Mouse (Mus musculus) thymus, adult 2 months (tissue): ENCODE results near the gene Coq5. TPM values are rescaled to one million over a fixed set of nuclear protein-coding genes. Genes with fewer than 3 reads are reported as not detected.
A peak's percentile ranks its signal among the peaks of the same experiment; 100 is the strongest.

Experiments
- DNase-seq: peaks from one replicate; pipeline ENCODE4 v3.0.0; 2021
- H3K27ac ChIP-seq: fragments of 200-500 bp; 2 replicates; pipeline ENCODE4 v1.5.1; 2012; ENCODE audit warnings: low read length, control low read depth; ENCODE audit not compliant: control insufficient read depth, insufficient read depth
- H3K27me3 ChIP-seq: fragments of 200-500 bp; 2 replicates; pipeline ENCODE4 v1.6.1; 2012; ENCODE audit warnings: mild to moderate bottlenecking, low read length, moderate library complexity, mixed read lengths; ENCODE audit not compliant: control insufficient read depth, insufficient read depth
- H3K36me3 ChIP-seq: fragments of 200-500 bp; 2 replicates; pipeline ENCODE4 v1.6.1; 2012; ENCODE audit warnings: mild to moderate bottlenecking, low read length, moderate library complexity; ENCODE audit not compliant: control insufficient read depth, insufficient read depth
- H3K4me1 ChIP-seq: fragments of 200-500 bp; replicated peaks from 2 replicates; pipeline ENCODE4 v1.6.1; 2012; ENCODE audit warnings: low read length; ENCODE audit not compliant: control insufficient read depth, insufficient read depth
- H3K4me3 ChIP-seq: fragments of 200-500 bp; 2 replicates; pipeline ENCODE4 v1.5.1; 2012; ENCODE audit warnings: mild to moderate bottlenecking, low read length, control low read depth, moderate library complexity; ENCODE audit not compliant: control insufficient read depth, insufficient read depth
- CTCF ChIP-seq: fragments of 200-500 bp; IDR thresholded peaks from 2 replicates; pipeline ENCODE4 v1.5.1; 2012; ENCODE audit warnings: mild to moderate bottlenecking, control low read depth, low read length, moderate library complexity, borderline replicate concordance; ENCODE audit not compliant: control insufficient read depth, poor library complexity, insufficient read depth; ENCODE audit errors: extremely low read depth
- POLR2A ChIP-seq: fragments of 200-500 bp; IDR thresholded peaks from 2 replicates; pipeline ENCODE4 v1.6.1; 2012; ENCODE audit warnings: mild to moderate bottlenecking, low read length, control low read depth, moderate library complexity; ENCODE audit not compliant: control insufficient read depth, poor library complexity, insufficient read depth; ENCODE audit errors: extremely low read depth
- WGBS: fragments of 180-500 bp; shearing (Covaris S2); methylation state at CpG from one replicate; pipeline ENCODE4 v1.1.7; 2018; 5-methylcytosine and 5-hydroxymethylcytosine counted together
- polyA plus RNA-seq: library from polyadenylated mRNA; depleted of rRNA; stranded (reverse); fragments of >200 nt; gene quantifications from 2 replicates; pipeline ENCODE4 v1.2.3, GENCODE M21; 2012

Coq5 gene
- polyA plus RNA-seq, 1 experiment: 11.6 TPM

DNA sequence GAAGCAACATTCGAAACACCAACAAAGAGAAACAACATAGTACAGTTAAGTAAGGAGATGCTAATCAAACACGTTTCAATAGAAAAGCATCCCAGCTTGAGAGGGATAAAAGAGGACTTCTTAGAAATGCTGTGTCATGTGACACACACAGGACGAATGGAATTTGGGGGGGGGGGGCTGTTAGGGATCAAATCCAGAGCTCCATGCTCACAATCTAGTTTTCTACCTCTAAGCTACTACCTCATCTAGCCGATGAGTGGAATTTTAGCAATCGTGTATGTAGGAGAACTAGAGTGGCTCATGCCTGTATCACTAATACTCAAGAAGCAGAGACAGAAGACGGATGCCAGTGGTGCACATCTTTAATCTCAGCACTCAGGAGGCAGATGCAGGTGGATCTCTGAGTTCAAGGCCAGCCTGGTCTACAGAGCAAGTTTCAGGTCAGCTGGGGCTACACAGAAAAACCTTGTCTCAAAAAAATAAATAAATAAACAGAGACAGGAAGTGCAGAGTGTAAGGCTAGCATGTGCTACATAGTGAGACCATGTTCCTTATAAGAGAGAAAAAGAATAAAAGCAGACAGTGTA lies 5.8 kb upstream of the Coq5 start:
- no peak overlapping the region for H3K27ac ChIP-seq

DNA sequence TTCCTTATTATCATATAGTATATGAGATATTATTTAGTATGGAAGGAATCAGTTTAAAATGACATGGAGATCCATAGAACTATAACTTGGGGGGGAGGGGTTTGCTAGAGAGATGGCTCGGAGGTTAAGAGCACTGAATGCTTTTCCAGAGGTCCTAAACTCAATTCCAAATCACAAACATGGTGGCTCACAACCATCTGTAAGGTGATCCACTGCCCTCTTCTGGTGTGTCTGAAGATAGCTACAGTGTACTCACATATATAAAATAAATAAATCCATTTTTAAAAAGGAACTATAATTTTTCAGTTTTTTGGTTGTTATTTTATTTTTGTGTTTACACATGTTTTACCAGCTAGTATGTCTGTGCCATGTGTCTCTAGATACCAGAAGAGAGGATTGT lies 5.1 kb upstream of the Coq5 start:
- no peak for TF ChIP-seq POLR2A
- no peak for TF ChIP-seq CTCF
- 91% methylated on average over 1 of the region's 1 CpGs for WGBS
- DNase-seq: no peak
- no peak overlapping the region for H3K27ac ChIP-seq
- peaks cover 12% of the 10 kb centered on the region for H3K4me1 ChIP-seq
- H3K4me3 ChIP-seq: no peak overlapping the region
- no peaks in the 10 kb centered on the region for H3K36me3 ChIP-seq
- no peaks in the 10 kb centered on the region for H3K27me3 ChIP-seq

More for the DNA sequence above, 5.8 kb upstream of the Coq5 start:
- Histone ChIP-seq H3K27me3 (no peaks in the 10 kb centered on the region), H3K4me3 (no peak overlapping the region), H3K36me3 (no peaks in the 10 kb centered on the region), H3K4me1 (peaks cover 12% of the 10 kb centered on the region)
- TF ChIP-seq CTCF: no peak
- no peak for TF ChIP-seq POLR2A
- 84% methylated on average over 6 of the region's 6 CpGs for WGBS
- DNase-seq: no peak

DNA sequence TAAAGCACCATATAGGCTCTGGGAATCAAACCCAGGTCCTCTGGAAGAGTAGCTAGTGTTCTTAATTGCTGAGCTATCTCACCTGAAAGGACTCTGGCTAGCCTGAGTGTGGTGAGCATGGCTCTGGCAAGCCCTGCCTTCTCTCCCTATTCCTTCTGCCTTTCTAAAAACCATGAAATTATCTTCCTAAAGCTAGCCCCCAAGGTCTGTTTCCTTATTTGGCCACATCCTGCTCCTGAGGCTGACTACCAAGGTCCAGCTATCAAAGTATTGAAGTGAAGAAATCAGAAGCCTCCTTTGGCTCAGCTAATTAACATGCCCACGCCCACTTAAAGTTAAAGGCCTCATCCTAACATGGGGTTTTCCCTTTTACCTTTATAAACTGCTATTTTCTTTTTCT lies 4.7 kb upstream of the Coq5 start:
- no peak for TF ChIP-seq CTCF
- TF ChIP-seq POLR2A: no peak
- Histone ChIP-seq H3K4me3 (no peak overlapping the region), H3K4me1 (peaks cover 12% of the 10 kb centered on the region), H3K27me3 (no peaks in the 10 kb centered on the region), H3K36me3 (no peaks in the 10 kb centered on the region), H3K27ac (no peak overlapping the region)
- no peak for DNase-seq
- 100% methylated on average over 1 of the region's 1 CpGs for WGBS

DNA sequence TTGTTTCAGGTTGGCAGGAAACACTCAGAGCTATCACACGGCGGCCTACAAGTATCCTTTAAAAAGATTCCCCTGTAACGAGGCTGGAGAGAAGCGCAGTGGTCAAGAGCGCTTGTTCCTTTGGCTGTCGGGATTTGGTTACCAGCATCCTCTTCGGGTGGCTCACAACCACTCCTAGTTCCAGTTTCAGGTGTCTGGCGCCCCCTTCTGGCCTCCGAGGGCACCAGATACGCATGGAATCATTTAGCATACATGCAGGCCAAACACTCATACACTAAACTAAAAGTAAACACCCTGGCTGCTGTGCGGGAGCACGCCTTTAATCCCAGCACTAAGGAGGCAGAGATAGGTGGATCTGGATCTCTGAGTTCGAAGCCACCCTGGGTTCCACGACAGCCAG lies 3.5 kb upstream of the Coq5 start:
- no peaks in the 10 kb centered on the region for H3K27me3 ChIP-seq
- no peak overlapping the region for H3K27ac ChIP-seq
- DNase-seq: peak; percentile 41
- H3K4me1 ChIP-seq: peaks cover 12% of the 10 kb centered on the region
- 81% methylated on average over 14 of the region's 14 CpGs for WGBS
- H3K36me3 ChIP-seq: no peaks in the 10 kb centered on the region
- TF ChIP-seq POLR2A (no peak), CTCF (peak; percentile 59; the same call in 1 of the 2 replicates)
- H3K4me3 ChIP-seq: no peak overlapping the region

DNA sequence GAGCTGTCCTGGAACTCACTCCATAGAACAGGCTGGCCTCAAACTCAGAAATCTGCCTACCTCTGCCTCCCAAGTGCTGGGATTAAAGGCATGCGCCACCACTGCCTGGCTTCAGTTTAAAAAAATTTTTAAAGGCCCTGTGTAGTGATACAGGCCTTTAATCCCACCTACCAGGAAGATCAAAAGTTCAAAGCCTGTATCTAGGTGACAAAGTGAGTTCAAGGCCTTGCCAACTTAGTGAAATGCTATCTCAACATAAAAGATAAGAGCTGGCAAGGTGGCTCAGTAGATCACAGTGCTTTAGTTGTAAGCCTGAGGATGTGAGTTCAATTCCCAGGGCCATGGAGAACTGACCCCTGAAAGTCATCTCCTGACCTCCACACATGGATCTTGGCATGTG lies 1.4 kb upstream of the Coq5 start:
- TF ChIP-seq POLR2A (no peak), CTCF (no peak)
- H3K4me1 ChIP-seq: peaks cover 7% of the 10 kb centered on the region
- DNase-seq: no peak
- H3K27ac ChIP-seq: no peak overlapping the region
- no peaks in the 10 kb centered on the region for H3K27me3 ChIP-seq
- H3K4me3 ChIP-seq: no peak overlapping the region
- 92% methylated on average over 1 of the region's 1 CpGs for WGBS
- no peaks in the 10 kb centered on the region for H3K36me3 ChIP-seq

DNA sequence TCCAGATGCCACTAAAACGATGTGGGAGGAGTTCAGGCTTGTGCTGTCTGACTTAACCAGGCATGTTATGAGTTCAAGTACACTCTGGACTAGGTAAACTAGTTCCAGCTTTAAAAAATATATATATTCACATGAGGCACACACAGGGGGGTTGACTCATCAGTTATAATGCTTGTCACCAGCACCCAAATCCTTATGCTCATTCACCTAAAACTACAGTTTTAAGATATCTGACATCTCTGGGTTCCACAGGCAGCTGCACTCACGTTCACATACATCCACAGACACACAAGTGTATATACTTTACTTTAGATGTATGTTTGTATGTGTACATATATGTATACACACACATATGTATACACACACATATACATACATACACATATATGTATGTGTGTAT lies 681 bp upstream of the Coq5 start:
- Histone ChIP-seq H3K4me3 (no peak overlapping the region), H3K27ac (no peak overlapping the region), H3K27me3 (no peaks in the 10 kb centered on the region), H3K4me1 (peaks cover 5% of the 10 kb centered on the region; the same call in 1 of the 2 replicates), H3K36me3 (no peaks in the 10 kb centered on the region)
- 75% methylated on average over 2 of the region's 2 CpGs for WGBS
- DNase-seq: no peak
- TF ChIP-seq CTCF (no peak), POLR2A (no peak)

DNA sequence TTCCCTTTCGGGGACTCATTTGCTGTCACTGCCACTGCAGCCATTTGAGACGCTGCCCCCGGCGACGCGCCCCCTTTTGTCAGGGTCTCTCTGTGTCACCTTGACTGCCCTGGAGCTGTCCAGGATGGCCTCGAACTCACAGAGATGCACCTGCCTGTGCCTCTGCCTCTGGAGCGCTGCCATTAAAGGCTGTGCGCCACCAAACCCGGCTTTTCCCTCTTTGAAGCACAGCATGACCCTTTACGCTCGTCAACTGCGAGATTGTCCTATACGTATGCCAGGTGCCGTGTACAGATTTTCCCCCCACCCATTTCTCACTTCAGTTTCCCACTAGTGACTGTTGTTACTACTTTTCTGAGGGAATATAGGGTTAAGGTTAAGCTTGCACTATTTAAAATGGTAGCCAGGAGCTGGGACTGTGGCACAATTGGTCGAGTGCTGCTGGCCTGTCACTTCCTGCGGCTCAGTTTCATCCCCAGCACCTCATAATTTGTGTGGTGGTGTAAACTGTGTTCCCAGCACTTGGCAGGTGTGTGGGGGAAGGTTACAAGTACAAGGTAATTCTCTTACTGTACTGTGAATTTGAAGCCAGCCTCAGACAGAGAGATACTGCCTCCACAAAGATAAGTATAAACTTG lies 703 bp downstream of the Coq5 start:
- TF ChIP-seq POLR2A: no peak
- no peak for TF ChIP-seq CTCF
- Histone ChIP-seq H3K36me3 (peaks cover 8% of the 10 kb centered on the region), H3K4me3 (peak overlapping the region; percentile 87), H3K27ac (no peak overlapping the region), H3K4me1 (peaks cover 5% of the 10 kb centered on the region; the same call in 1 of the 2 replicates), H3K27me3 (no peaks in the 10 kb centered on the region)
- DNase-seq: peak; percentile 45
- 2% methylated on average over 17 of the region's 17 CpGs for WGBS
